Mouse (Mus musculus) skeletal muscle tissue, adult 2 months (tissue): ENCODE results near the gene Lta.
A peak's percentile ranks its signal among the peaks of the same experiment; 100 is the strongest.

Experiments used
- DNase-seq: peaks from one replicate; pipeline ENCODE4 v3.0.0-alpha.2; 2012; ENCODE audit warnings: low read depth, low spot score

The Lta gene

DNA sequence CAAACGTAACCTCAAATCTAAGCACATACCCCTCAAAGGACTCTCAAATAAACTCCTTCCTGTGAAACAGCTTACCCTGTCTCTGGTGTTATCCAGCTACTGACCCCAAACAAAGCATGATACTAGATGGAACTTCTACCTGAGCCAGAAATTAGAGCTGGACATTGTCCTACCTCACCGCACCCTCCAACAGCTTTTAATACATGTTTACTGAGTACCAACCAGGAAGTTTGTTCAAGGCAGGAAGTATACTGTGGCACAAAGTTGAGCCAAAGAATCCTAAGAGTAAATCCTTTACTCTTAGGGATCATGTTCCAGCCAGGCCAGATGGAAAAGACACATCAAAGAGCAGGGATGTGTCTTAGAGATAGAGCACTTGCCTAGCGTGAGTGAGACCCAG lies 5.4 kb upstream of the Lta start:
- DNase-seq, result no peak

GRCm38 (mm10) chr17:35209785-35210535 lies 4.8 kb upstream of the Lta start:
- no peak for DNase-seq

- no peak for DNase-seq
These were observed 224 bp upstream of the Lta start for GRCm38 (mm10) chr17:35205380-35205769.

GRCm38 (mm10) chr17:35202442-35202841 lies 2.7 kb downstream of the Lta start:
- no peak for DNase-seq

DNA sequence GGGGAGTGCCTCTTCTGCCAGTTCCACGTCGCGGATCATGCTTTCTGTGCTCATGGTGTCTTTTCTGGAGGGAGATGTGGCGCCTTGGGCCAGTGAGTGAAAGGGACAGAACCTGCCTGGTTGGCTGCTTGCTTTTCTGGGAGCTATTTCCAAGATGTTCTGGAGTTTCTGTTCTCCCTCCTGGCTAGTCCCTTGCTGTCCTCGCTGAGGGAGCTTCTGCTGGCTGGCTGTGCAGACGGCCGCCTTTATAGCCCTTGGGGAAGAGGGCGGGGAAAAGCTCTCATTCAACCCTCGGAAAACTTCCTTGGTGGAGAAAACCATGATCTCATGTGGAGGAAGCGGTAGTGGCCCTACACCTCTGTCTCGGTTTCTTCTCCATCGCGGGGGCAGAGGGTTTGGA lies 3.4 kb downstream of the Lta start, which contains the start of gene Tnf:
Gene Tnf (minus strand): TSS at position 221 of the 400 bp plus-strand sequence.
- DNase-seq, result peak; percentile 63

- DNase-seq, result no peak
These were observed 4.0 kb downstream of the Lta start for GRCm38 (mm10) chr17:35201128-35201527.

- peak; percentile 43 for DNase-seq
These were observed 4.8 kb downstream of the Lta start for GRCm38 (mm10) chr17:35200398-35200797.

GRCm38 (mm10) chr17:35198946-35199345 lies 6.2 kb downstream of the Lta start:
- DNase-seq, result no peak

- no peak for DNase-seq
These were observed 7.1 kb downstream of the Lta start for GRCm38 (mm10) chr17:35198029-35198428.

- no peak for DNase-seq
These were observed 8.0 kb downstream of the Lta start for GRCm38 (mm10) chr17:35197126-35197525.

GRCm38 (mm10) chr17:35196321-35196641 lies 8.9 kb downstream of the Lta start:
- no peak for DNase-seq

DNA sequence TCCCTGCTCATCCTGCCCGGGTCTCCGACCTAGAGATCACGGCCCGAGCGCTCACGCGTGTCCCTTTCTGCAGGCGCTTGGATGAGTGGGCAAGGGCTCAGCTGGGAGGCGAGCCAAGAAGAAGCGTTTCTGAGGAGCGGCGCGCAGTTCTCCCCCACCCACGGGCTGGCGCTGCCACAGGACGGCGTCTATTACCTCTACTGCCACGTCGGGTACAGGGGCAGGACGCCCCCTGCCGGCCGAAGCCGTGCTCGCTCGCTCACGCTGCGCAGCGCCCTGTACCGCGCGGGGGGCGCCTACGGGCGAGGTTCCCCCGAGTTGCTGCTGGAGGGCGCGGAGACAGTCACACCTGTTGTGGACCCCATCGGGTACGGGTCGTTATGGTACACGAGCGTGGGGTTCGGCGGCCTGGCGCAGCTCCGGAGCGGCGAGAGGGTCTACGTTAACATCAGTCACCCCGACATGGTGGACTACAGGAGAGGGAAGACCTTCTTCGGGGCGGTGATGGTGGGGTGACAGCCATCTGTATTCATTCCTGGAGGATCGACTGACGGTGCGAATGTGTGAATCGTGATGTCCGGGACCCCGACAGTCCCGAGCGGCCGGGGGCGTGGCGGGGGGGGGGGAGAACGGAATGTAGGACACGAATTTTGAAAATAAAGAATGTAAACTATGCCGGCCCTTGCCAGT lies 9.4 kb downstream of the Lta start:
- peak; percentile 51 for DNase-seq

GRCm38 (mm10) chr17:35194844-35195630 lies 10.1 kb downstream of the Lta start:
- no peak for DNase-seq

GRCm38 (mm10) chr17:35193881-35194843 lies 11.0 kb downstream of the Lta start, which contains the start of gene Ltb:
Gene Ltb, plus strand, starts transcription at chr17:35194439.
- DNase-seq, result no peak

DNA sequence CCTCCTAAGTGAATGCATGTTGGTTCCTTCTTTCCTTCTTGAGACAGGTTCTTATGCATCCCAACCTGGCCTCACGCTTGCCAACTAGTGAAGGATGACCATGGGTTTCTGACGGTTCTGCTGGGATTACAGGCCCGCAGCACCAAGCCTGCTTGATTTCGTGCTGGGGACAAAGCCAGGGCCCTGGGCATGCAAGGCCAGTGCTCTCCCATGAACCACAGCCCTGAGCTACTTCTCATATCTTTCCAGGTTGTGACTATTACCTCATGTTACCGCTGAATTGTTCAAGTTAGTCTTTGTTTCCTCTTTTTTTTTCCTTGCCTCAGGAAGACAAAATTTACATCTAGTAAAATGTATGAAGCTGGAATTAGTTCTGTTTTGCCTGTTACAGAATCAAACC lies 12.2 kb downstream of the Lta start:
- no peak for DNase-seq

DNA sequence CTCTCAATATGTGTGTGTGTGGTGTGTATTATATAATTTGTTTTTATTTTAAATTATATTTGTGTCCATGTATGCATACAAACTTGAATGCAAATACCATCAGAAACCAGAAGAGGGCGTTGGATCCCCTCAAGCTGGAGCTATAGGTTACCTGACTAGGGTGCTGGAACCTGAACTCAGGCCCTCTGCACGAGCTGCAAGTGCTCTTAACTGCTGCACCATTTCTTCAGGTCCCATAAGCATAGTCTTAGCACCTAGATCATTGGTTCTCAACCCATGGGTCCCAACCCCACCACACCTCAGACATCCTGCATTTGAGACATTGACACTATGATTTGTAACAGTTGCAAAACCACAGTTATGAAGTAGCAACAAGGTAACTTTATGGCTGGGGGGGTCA lies 13.4 kb downstream of the Lta start:
- no peak for DNase-seq

DNA sequence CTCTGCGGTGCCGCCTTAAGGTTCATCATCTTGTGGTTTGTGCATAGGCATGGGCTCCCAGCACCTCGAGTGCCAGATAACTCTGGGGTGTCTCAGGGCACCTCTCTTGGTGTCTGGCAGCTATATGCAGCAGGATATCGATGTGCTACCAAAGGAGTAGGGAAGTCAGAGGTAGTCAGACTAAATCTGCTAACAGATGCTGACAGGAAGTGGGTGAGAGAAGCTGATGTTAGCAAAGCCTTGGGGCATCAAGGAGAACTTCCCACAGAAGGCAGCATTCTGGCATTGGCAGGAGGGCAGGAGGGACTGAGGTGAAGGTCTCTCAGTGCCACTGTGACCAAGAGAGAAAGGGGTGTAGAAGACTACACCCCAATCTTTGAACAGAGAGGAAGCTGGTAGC lies 15.1 kb downstream of the Lta start:
- DNase-seq, result no peak

- no peak for DNase-seq
These were observed 16.0 kb downstream of the Lta start for GRCm38 (mm10) chr17:35189186-35189585.

GRCm38 (mm10) chr17:35187959-35188610 lies 17.1 kb downstream of the Lta start, which contains the start of gene Lst1:
Gene Lst1, minus strand, starts transcription at chr17:35188439.
- no peak for DNase-seq

- no peak for DNase-seq
These were observed 17.8 kb downstream of the Lta start for GRCm38 (mm10) chr17:35187345-35187744.

GRCm38 (mm10) chr17:35186681-35187080 lies 18.5 kb downstream of the Lta start:
- DNase-seq, result no peak
